Mouse (Mus musculus): Measurements from ENCODE around the gene Galnt17. TPM values are rescaled to one million over a fixed set of nuclear protein-coding genes. Genes with fewer than 3 reads are reported as not detected.

Gene Galnt17
- 1 to 10 TPM; 3.8 to 5.5 (median 4.1) TPM for total RNA-seq (2022)

DNA sequence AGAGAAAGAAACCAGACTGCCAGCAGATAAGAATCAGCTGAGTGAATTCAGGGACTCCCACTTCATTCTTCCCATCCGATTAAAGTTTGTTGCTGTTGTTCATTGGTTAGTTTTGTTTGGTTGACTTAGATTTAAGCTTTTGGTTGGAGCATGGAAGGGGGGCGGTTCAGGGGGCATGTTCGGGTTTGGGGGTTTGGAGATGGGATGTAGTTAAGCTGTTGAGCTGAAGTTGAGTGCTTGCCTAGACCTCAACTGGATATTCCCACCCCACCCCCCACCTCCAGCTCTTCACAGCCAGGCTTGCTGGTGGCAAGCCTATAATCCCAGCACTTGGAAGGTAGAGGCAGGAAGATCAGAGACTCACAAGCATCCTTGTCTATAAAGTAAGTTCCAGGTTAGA, at the start of gene Galnt17:
Galnt17 (minus strand) TSS at position 101 of the 400 bp plus-strand sequence.
- no peak for DNase-seq (ENCODE audit: low spot score)

DNA sequence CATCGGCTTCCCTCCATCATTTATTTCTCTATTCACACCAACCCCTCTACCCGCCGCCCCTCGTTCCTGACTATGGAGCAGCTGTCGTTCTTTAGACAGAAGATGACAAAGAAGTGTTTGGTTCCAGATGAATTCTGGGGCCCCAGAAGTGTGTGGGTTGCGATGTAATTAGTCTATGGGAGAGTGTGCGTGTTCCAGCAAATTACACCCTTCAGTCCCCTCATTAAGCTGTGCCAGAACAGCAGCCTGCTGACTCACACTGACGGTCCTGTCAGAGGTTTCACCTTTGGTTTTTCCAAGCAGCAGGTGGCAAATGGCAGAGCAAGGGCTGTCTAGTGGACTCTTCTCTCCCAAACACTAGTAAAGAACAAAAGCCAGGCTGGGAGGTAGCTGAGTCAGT, 26.2 kb upstream of the Galnt17 start:
- no peak for DNase-seq (ENCODE audit: low spot score)

DNA sequence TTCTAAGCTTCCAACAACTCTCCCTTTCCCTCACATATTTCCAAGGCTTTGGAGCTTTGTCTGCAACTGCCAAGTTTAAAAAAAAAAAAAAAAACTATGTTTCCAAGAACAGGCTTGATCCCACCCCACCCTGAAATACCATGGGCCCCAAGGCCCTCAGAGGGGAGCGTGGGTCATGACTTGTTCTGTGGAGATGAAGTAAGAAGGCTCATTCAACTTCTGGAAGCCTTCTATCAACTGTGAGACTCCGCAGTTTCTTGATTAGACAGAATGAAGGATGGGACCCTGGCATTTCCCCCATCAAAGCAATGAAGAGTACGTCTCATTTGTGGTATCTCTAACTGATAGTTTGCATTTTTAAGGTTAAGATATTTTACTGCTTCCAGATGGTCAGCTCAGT, 13.0 kb upstream of the Galnt17 start:
- DNase-seq (ENCODE audit: low spot score): no peak

DNA sequence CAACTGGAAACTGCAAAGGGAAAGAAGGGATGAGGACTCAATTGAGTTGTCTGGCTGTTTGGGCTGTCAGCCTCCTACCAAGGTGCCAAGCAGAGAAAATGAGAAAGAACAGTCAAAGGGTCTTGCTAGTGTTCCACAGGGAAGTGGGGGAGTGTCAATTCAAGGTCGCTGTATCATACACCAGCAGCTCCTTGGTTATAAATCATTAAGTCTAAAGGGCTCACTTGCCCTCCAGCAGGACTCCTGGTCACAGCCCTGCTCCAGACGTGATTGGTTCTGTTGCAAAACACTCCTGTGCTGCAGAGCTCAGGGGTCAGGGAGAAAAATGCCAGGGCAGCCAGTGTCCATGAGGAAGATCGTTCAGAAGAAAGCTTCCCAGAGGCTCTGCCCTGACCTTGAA, 11.3 kb upstream of the Galnt17 start:
- DNase-seq (ENCODE audit: low spot score): no peak

DNA sequence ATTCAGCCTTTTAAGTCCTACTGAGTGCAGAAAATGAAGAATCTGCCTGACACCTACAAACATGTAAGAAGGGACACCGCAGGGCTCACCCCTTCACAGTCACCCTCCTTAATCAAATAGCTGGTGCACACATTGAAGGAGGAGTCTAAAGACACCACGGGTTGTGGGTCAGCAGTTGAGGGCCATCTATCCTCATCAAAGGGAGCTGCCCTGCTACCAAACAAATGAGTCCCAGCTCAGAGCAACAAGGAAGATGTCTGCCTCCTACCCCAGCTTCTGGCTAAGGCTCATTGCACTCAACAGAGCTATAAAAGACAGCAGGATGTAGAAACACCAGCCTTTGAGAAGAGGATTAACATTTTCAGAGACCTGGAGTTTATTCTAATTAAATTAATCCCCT, 10.8 kb upstream of the Galnt17 start:
- DNase-seq (ENCODE audit: low spot score): no peak

DNA sequence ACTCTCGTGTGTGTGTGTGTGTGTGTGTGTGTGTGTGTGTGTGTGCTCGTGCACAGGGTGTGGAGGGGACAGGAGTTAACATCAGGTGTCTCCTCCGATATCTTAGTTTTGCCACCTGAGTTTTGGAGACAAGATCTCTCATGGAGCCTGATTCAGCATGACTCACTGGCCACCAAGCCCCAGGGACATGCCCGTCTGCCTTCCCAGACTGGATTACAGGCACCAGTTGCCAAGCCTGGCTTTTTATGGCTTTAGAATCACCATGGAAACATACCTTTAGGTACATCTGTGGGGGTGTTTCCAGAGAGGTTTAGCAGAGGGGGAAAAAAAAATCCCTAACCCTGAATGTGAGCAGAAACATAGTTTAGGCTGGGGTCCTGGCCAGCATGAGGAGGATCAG, 6.7 kb upstream of the Galnt17 start:
- no peak for DNase-seq (ENCODE audit: low spot score)

DNA sequence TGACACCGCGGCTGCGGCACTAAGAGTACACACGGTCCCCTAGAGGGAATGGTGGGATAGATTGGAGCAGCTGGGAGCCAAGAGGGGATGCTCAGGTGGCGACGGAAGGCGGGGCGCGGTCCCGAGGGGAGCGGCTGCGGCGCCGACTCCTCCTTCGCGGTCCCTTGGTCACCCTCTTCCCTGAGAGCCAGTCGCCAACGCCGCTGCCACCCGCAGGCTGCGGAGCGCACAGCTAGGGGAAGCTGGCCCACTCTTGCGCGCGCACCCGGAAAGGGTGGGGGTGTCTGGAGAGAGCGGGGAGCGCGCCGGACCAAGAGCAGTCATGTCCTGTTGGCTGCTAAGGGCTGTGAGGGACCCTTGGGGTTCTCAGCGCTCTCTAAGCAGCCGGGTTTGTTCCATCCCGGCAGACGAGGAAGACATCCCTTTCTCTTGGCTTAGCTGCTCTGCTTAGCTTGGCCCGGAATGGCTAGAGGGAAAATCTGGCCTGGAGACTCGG, 593 bp downstream of the Galnt17 start:
- peak; percentile 65 for DNase-seq (ENCODE audit: low spot score)

DNA sequence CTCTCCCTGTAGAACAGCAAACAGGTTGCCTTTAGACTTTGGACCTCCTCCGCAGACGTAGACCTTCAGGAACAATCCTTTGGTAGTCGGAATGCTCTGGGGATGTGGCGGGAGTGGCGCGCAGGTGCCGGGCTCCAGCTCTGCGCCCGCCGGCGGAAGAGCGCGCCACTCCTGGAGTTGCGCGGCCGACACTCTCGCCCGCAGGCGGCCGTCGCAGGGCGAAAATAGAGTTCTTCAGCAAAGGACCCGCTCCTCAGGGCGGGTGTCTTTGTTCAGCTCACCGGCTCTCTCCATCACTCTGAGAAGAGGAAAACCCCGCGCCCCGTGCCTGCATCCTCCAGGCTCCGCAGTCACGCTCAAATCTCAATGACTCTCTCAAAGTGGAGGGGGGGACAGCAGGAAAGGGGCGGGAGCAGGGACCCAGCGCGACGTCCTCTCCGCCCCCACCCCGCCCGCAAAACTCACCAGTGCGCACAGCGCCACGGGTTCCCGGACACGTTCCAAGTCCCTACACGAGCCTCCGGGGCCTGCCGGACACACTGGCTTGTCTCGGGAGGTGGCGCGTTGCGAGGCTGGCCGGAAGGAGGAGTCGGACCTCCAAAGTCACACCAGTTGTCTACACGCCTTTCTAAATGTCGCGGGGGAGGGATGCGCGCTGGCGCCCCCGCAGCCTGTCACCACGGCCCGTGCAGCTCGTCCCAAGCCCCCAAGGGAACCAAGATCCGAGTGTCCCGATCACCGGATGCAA, 1.2 kb downstream of the Galnt17 start:
- DNase-seq (ENCODE audit: low spot score): no peak

DNA sequence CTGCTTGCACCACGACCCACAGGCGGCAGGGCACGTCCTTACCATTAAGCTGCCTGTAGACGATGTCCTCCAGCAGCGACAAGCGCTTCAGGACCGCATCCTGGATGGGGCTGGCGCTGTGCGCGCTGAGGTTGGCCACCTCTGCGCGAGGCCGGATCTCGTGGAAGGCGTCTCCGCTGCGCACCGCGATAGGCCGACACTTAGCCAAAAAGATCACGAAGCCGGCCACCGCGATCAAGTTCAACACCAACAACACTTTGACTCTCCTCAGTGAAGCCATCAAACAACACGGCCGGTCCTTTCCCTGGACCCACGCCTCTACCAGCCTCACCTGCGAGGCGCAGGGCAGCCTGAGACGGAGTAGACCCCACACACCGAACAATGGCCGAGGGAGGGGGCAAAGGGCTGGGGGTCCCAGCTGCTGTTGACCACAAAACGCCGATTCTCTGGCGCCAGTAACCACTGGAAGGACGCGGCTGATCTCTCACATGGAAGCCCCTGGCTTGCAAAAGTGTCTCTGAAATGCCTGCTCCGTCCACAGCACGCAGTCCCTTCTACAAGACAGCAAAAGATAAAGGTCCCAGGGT, 1.9 kb downstream of the Galnt17 start:
- DNase-seq (ENCODE audit: low spot score): no peak

DNA sequence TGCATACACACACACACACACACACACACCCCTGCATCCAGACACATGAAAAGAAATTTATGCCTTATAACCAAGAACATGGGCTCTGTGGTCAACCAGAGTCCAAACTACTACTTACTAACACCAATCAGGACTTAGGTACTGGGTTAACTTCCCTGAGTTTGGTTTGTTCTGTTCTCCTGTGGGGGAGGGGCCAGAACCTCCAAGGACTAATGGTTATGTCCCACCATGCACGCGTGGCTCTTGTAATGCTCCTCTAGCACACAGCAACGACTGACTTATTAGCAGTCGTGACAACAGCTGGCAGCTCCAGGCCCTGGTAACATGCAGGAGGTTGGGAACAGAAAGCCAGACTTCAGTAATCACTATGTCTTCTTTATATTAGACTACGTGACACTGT, 3.1 kb downstream of the Galnt17 start:
- no peak for DNase-seq (ENCODE audit: low spot score)

DNA sequence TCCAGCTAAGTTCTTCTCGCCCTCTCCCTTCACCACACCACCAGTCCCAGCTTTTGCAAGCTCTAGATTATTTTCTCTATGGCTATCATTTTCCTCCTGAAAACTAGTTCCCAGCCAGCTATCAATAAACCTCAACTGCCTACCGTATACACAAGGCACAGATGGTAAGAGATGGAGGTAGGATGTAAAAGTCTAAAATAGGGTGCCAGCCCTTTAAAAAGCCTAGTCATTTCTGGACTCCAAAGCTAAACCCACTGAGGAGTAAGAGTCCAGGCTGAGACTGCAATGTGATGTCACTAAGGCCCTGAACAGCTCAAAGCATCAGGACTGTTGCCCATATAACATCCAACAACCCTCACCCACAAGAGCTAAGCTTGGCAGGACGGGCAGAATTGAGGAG, 6.8 kb downstream of the Galnt17 start:
- no peak for DNase-seq (ENCODE audit: low spot score)

DNA sequence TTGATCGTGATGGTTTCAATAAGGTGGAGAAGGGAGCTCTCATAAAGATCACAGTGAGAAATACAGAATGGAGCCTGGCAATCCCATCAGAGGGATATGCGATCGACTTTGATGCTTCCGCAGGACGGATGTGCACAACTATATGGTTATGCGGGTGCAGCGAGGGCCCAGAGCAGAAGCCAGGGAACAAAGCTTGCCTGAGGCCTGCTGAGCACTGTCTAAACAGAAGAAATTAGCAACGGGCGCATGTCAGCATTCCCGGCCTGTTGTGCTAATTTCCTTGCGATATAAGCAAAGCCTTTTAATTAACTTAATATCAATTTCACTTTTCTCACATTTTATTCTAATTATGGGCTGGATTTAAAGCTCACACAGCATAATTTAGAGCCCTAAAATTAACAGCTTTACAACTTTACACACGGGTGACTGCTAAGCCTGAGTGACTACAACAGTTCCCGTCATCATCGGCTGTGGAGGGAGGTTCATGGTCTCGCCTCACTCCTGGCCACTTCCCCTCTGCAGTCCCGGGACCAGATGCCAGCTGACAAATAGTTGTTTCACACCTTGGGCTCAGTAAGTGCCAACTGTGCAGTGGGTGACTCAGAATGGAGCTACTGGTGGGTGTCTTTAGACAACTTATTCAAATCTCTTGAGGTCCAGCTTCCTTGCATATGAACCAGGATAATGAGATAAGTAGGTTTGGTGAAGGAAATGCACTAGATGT, 14.4 kb downstream of the Galnt17 start:
- no peak for DNase-seq (ENCODE audit: low spot score)

DNA sequence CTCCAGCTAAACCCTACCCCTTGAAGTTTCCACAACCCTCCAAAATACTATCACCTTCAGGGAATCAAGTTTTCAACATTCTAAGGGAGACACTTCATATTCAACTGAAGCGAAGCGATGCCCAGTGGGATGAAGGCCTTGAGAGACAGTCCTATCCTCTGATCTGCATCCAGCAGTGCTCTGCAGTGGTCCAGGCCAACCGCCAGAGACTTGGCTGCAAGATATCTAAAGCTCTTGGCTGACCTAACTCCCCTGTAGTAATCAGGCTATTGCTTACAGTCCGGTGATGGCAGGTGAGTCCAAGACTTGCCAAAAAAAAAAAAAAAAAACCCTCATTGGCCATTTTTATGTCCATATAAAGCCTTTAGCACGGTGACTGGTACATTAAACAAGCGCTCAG, 21.2 kb downstream of the Galnt17 start:
- DNase-seq (ENCODE audit: low spot score): no peak

DNA sequence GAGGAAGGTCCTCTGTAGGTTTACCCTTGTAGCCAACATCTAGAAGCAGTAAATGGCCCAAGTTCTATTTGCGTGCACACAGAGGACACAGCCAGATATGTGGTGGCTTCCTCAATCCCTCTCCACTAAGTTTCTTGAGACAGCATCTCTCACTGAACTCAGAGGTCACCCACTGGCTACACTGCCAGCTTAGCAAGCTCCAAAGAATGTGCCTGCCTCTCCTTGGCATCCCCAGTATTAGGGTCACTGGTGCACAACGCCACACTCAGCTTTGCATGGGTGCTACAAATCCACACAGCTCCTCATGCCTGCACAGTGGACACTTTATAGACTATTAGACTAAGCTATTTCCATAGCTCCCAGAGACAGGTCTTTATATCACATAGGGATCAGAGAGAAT, 21.6 kb downstream of the Galnt17 start:
- DNase-seq (ENCODE audit: low spot score): no peak

DNA sequence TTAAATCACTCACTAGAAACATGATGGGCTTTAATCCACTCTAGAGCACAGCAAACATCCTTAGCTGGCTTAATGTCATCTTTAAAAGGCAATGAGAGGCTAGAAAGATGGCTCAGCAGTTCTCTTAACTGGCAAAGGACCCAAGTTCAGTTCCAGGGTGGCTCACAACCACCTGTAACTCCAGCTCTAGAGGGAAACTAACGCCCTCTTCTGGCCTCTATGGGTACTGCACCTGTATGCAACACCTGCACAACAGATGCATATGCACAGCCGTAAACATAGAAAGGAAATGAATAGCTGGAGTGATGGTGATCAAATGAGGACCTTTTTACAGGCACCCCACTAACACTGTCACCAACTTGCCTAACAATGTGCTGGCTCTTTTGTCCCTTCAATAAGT, 27.9 kb downstream of the Galnt17 start:
- DNase-seq (ENCODE audit: low spot score): no peak

DNA sequence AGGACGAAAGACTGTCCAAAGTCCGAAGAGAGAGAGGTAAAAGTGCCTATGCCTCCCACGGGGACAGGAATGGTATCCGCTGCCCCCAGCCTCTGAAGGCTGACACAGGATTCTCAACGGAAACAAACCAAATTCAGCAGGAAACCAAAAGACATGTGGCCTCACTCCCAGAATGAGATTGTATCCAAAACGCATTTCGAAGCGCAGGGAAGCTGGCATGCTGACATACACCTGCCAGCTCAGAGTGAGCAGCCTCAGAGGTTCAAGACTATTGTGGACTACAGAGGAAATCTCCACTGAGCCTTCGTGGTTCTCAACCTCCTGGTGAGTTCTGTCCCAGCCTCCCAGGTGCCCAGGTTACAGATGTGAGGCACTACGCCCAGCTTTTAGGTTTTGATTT, 29.0 kb downstream of the Galnt17 start:
- DNase-seq (ENCODE audit: low spot score): no peak

DNA sequence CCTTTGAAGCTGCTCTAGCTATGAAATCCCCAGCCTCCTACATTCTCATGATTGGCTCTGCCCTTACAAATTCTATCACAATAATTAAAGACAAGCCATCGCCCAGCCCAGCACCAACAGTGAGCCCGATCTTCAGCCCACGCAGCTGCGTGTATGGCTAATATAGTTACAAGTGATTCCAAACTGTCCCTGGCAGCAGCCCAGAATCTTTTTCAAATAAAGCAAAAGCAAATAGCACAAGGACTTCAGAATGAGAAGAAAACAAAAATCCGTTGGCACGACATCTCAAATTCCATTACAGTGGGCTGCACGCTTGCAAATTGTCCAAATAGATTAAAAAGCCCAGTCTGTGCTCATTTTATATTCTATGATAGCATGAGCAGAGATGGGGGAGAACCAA, 31.1 kb downstream of the Galnt17 start:
- DNase-seq (ENCODE audit: low spot score): no peak

DNA sequence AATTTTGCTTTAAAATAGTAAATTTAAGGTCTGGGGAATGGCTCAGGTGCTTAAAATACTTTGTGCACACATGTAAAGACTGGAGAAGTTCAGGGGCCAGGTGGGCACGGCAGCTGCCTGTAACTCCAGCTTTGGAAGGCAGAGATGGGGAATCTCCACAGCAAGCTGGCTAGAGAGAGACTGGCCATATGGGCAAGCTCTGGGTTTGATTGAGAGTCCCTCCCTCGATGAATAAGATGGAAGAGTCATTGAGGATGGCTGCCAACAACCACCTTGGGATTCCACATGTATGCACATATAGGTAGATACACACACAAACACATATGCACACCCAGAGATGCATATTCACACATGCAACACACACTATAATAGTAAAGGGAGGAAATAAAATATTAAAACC, 42.0 kb downstream of the Galnt17 start:
- no peak for DNase-seq (ENCODE audit: low spot score)

DNA sequence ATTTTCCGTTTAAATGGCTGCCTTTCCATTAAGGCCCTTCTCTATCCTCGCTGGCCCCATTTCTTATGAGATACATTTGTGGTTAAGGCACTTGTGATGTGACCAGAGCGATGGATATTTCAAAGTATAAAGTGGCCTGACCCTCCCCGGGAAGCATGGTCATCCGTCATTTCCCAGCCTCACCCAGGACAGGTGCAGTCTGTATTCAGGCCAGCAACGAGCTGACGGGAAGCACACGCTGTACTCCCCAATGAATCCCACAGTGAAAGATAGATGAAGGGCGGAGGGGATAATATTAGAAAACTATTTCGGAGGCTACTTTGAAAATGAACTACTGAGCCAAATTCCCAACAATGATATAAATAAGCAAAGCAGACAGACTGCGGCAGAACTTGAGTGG, 44.2 kb downstream of the Galnt17 start:
- DNase-seq (ENCODE audit: low spot score): peak; percentile 61

DNA sequence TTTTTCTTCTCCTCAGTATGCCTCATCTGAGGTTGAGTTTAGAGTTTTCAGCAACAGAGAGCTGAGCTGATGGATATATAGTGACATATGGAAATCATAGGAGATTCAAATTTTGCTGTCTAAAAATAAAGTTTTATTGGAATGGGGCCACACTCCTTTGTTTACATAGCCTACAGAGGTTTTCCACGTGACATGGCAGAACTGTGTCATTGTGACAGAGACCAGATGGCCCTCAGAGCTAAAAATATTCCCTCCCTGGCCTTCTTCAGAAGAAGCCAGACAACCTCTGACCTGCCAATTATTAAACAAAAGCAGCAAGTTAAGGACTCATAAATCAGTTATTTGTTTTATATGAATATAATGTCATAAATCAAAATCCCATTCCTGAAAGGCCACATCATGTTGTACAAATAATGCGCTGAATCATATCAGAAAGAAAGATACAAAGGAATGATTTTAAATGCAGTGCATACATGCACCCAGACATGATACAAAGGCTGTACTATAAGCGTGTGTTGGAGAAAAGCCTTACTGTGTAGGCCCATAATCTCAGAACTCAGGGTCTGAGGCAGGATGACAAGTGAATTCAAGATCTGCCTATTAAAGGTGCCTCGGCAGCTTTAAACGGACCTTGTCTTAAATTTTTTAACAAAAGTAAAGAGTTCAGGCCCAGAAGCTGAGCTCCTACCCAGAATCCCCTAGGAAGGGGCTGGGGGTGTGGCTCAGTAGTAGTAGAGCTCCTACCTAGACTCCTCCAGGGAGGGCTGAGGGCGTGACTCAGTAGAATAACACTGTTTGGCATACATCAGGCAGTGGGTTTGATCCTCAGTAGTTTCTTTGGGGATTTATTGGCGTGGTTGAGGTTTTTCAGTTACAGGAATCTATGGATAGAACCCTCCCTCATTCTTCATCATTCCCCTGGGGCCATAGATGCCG, 57.3 kb downstream of the Galnt17 start:
- DNase-seq (ENCODE audit: low spot score): peak; percentile 74

DNA sequence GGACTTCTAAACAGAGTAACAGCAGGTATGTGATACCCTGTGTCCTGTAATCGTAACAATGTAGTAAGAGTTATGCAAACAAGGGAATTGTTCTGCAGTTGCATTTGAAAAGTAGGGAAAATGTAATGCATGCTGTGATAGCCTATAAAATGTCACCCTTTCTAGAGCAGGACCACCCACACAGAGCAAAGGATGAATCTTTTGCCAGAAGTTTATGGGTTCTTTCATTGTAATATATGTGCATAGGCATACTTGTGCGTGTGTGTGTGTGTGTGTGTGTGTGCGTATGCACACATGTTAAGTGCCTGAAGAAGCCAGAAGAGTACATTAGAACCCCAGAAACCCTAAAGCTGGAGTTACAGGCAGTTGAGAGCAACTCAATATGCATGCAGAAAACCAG, 59.9 kb downstream of the Galnt17 start:
- no peak for DNase-seq (ENCODE audit: low spot score)

DNA sequence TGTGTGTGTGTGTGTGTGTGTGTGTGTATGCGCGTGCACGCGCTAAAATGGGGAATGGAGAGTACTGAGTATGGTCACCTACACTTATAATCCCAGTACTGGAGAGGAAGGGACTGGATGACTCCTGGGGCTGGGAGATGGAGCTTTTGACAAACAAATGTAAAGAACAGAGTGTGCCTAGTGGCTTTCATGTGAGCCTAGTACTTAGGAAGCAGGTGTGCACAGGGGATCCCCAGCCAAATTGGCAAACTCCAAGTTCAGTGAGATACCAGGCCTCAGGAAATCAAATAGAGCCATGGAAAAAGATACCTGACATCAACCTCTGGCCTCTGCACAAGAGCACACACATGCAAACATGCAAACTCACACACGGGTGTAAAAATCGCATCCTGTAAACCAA, 61.7 kb downstream of the Galnt17 start:
- no peak for DNase-seq (ENCODE audit: low spot score)
